Mouse (Mus musculus) heart, embryonic 16.5 days (tissue): ENCODE measurements around the gene Slc27a3. TPM values are rescaled to one million over a fixed set of nuclear protein-coding genes. Genes with fewer than 3 reads are reported as not detected.
A peak's percentile ranks its signal among the peaks of the same experiment; 100 is the strongest.

Experiments used
- ATAC-seq: fragments of 200-750 bp; cut with Nextera tagmentation; replicated peaks from 2 replicates; pipeline ENCODE4 v1.8.0; 2017; ENCODE audit warnings: moderate number of reproducible peaks; ENCODE audit not compliant: insufficient read depth, low FRiP score; ENCODE audit errors: extremely low read depth
- H3K27ac ChIP-seq: fragments of 300-500 bp; sonication (generic); 2 replicates; pipeline ENCODE4 v1.5.1; 2014; ENCODE audit warnings: mild to moderate bottlenecking, low read length, control low read depth, moderate library complexity
- H3K27me3 ChIP-seq: fragments of 300-500 bp; sonication (generic); 2 replicates; pipeline ENCODE4 v1.6.1; 2014; ENCODE audit warnings: low read length, mixed read lengths; ENCODE audit not compliant: control insufficient read depth, insufficient read depth
- H3K36me3 ChIP-seq: fragments of 300-500 bp; sonication (generic); 2 replicates; pipeline ENCODE4 v1.6.1; 2014; ENCODE audit not compliant: control insufficient read depth, insufficient read depth
- H3K4me1 ChIP-seq: fragments of 300-500 bp; sonication (generic); 2 replicates; pipeline ENCODE4 v1.6.1; 2014; ENCODE audit warnings: low read length, mixed read lengths; ENCODE audit not compliant: control insufficient read depth, insufficient read depth
- H3K4me2 ChIP-seq: fragments of 300-500 bp; sonication (generic); 2 replicates; pipeline ENCODE4 v1.6.1; 2014; ENCODE audit warnings: low read depth, mild to moderate bottlenecking, control low read depth, low read length
- H3K4me3 ChIP-seq: fragments of 300-500 bp; sonication (generic); 2 replicates; pipeline ENCODE4 v1.5.1; 2014; ENCODE audit warnings: mild to moderate bottlenecking, control low read depth, low read length
- H3K9ac ChIP-seq: fragments of 300-500 bp; sonication (generic); 2 replicates; pipeline ENCODE4 v1.6.1; 2014; ENCODE audit warnings: low read length, control low read depth
- H3K9me3 ChIP-seq: fragments of 300-500 bp; sonication (generic); replicated peaks from 2 replicates; pipeline ENCODE4 v1.6.1; 2016; ENCODE audit warnings: low read length; ENCODE audit not compliant: control insufficient read depth
- WGBS: fragments of 180-500 bp; shearing (Covaris S2); extraction: QIAGEN DNeasy Blood & Tissue Kit; methylation state at CpG from one replicate; pipeline ENCODE4 v1.1.7; 2014; 5-methylcytosine and 5-hydroxymethylcytosine counted together
- polyA plus RNA-seq: library from polyadenylated mRNA; unstranded; fragments of >200 nt; fragmentation: Nextera tagmentation; extraction: Ambion mirVana; gene quantifications from 2 replicates; pipeline ENCODE4 v1.2.1, GENCODE M21; 2015

The Slc27a3 gene
- polyA plus RNA-seq, 1 experiment from 2014 or later: 5.6 TPM

DNA sequence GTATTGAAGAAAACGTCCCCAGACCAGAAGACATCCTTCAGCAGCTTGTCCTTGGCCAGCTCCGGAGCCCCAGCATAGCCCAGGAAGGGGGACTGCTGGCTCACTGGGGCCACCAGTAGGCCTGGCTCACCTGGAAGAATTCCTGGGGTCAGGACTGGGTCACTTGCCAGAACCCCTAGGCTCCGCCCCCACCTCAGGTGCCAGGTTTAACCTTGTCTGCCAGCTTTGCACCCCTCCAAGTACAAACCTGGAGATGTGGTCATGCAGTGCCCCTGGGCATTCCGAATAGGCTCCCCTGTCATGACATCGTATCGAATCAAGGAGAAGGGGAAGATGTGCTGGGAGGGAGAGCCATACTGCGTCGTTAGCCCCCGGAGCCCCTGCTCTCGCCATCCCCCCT is 2.9 kb downstream of the Slc27a3 start:
- Histone ChIP-seq H3K4me2 (no peak overlapping the region), H3K4me3 (no peak overlapping the region), H3K27ac (no peak overlapping the region), H3K36me3 (peaks cover 3% of the 10 kb centered on the region; the same call in 1 of the 2 replicates), H3K9ac (no peak overlapping the region), H3K9me3 (no peaks in the 10 kb centered on the region), H3K27me3 (no peaks in the 10 kb centered on the region), H3K4me1 (peaks cover 25% of the 10 kb centered on the region)
- WGBS: 91% methylated on average over 10 of the region's 10 CpGs
- no peak for ATAC-seq

GRCm38 (mm10) chr3:90384851-90385375 is 4.8 kb downstream of the Slc27a3 start:
- Histone ChIP-seq H3K9ac (no peak overlapping the region), H3K36me3 (no peaks in the 10 kb centered on the region), H3K4me2 (no peak overlapping the region), H3K9me3 (no peaks in the 10 kb centered on the region), H3K27ac (no peak overlapping the region), H3K27me3 (no peaks in the 10 kb centered on the region), H3K4me1 (peaks cover 18% of the 10 kb centered on the region), H3K4me3 (no peak overlapping the region)
- ATAC-seq: no peak
- WGBS: 69% methylated on average over 7 of the region's 7 CpGs

DNA sequence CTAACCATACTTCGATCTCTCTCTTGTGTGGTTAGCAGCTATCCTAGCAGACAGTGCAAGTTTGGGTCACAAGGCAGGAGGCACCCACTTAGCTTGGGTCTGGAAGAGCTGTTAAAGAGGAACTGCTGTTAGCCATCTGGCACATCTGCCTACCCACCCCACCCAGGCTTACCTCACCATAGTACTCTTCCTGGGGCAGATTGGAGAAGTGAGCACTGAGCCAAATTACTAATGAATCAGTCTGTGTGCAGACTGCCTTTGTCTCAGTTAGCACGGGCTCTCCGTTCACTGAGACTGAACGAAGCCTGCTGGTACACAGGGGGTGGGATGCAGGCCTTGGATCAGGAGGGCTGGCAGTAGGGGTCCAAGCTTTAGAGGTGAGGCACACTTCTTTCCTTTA is 6.0 kb downstream of the Slc27a3 start:
- no peak overlapping the region for H3K9ac ChIP-seq
- ATAC-seq: no peak
- H3K36me3 ChIP-seq: no peaks in the 10 kb centered on the region
- peaks cover 3% of the 10 kb centered on the region; the same call in 1 of the 2 replicates for H3K9me3 ChIP-seq
- WGBS: 79% methylated on average over 4 of the region's 4 CpGs
- no peak overlapping the region for H3K27ac ChIP-seq
- no peak overlapping the region for H3K4me3 ChIP-seq
- no peak overlapping the region for H3K4me2 ChIP-seq
- peaks cover 14% of the 10 kb centered on the region for H3K4me1 ChIP-seq
- H3K27me3 ChIP-seq: no peaks in the 10 kb centered on the region

DNA sequence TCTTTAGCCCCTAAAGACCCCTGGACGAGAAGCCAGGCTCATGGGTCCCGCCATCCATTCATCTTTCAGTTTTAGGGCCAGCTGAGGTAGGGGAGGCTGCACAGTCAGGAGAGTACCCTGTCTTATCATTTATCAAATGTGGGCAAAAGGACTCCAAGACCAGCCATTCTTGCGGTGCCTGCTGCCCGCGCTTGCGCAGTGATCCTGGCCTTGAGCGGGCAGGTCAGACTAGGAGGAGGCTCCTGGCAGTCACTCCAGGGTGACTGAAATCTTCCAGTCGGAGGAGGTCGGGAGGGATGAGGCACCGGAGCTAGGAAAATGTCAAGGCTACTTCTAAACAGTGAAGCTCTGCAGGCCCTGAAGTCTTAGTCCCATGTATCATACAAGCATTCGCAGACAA is 8.0 kb downstream of the Slc27a3 start:
- Histone ChIP-seq H3K9me3 (peaks cover 3% of the 10 kb centered on the region; the same call in 1 of the 2 replicates), H3K27me3 (no peaks in the 10 kb centered on the region), H3K4me2 (no peak overlapping the region), H3K36me3 (no peaks in the 10 kb centered on the region), H3K9ac (no peak overlapping the region), H3K4me1 (no peaks in the 10 kb centered on the region), H3K27ac (no peak overlapping the region), H3K4me3 (no peak overlapping the region)
- 61% methylated on average over 11 of the region's 11 CpGs for WGBS
- ATAC-seq: no peak

GRCm38 (mm10) chr3:90378496-90378895 is 11.2 kb downstream of the Slc27a3 start:
- no peaks in the 10 kb centered on the region for H3K27me3 ChIP-seq
- ATAC-seq: no peak
- H3K4me3 ChIP-seq: no peak overlapping the region
- H3K9me3 ChIP-seq: peaks cover 3% of the 10 kb centered on the region; the same call in 1 of the 2 replicates
- no peaks in the 10 kb centered on the region for H3K4me1 ChIP-seq
- no peak overlapping the region for H3K27ac ChIP-seq
- H3K4me2 ChIP-seq: no peak overlapping the region
- H3K36me3 ChIP-seq: no peaks in the 10 kb centered on the region
- no peak overlapping the region for H3K9ac ChIP-seq
- WGBS: 79% methylated on average over 5 of the region's 5 CpGs

DNA sequence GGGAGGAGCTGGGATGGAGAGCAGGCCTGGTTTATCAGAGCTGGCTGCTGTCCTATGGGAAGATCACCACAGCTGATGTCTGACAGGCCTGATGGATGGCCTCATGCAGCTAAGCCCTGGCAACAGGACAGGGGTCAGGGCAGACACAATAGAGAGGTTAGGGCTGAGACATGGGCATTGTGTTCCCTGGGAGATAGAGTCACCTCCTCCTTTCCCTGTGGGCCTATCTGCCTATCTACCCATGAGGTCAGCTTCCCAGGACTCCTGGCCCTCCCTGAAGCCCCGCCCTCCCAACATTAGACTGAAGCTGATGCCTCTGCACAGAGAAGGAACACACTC is 13.5 kb downstream of the Slc27a3 start:
- no peak for ATAC-seq

DNA sequence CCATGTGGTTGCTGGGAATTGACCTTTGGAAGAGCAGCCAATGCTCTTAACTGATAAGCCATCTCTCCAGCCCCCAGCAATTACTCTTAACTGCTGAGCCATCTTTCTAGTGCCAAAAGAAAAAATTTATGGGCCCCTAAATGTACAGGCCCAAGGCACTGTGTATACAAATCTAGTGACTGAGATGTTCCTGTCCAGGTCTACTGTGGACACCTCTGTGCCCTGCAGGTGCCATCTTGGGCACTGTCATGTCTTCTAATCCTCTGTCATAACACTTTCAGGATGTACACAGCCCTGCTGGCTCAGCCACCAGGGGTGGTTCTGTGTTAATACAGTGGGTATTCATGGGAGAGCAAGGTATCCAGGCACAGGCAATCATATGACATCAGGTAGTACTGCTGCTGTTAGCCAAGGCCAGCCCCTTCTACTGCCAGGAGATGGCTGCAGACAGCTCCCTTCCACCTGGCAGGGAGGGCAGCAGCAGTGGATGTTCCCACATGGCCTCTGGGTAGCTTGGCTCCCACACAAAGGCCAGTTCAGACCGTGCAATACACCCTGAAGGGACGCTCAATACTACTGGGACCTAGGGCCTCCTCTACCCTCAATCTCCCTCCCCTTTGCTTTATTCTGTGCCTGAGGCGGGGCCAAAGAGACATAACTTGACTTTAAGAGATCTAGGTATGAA is 14.0 kb downstream of the Slc27a3 start:
- Histone ChIP-seq H3K4me2 (no peak overlapping the region), H3K36me3 (no peaks in the 10 kb centered on the region), H3K4me3 (no peak overlapping the region), H3K27ac (no peak overlapping the region), H3K27me3 (no peaks in the 10 kb centered on the region), H3K9ac (no peak overlapping the region), H3K4me1 (no peaks in the 10 kb centered on the region), H3K9me3 (peaks cover 3% of the 10 kb centered on the region; the same call in 1 of the 2 replicates)
- ATAC-seq: no peak
- WGBS: 58% methylated on average over 3 of the region's 3 CpGs

More for the DNA sequence above, 13.5 kb downstream of the Slc27a3 start:
- Histone ChIP-seq H3K27me3 (no peaks in the 10 kb centered on the region), H3K9ac (no peak overlapping the region), H3K9me3 (peaks cover 3% of the 10 kb centered on the region; the same call in 1 of the 2 replicates), H3K36me3 (no peaks in the 10 kb centered on the region), H3K4me1 (no peaks in the 10 kb centered on the region), H3K27ac (no peak overlapping the region), H3K4me2 (no peak overlapping the region), H3K4me3 (no peak overlapping the region)
- 69% methylated on average over 1 of the region's 1 CpGs for WGBS

GRCm38 (mm10) chr3:90374368-90374767 is 15.4 kb downstream of the Slc27a3 start:
- no peak overlapping the region for H3K27ac ChIP-seq
- H3K27me3 ChIP-seq: no peaks in the 10 kb centered on the region
- H3K9ac ChIP-seq: no peak overlapping the region
- H3K36me3 ChIP-seq: no peaks in the 10 kb centered on the region
- no peaks in the 10 kb centered on the region for H3K4me1 ChIP-seq
- peaks cover 3% of the 10 kb centered on the region; the same call in 1 of the 2 replicates for H3K9me3 ChIP-seq
- H3K4me2 ChIP-seq: no peak overlapping the region
- no peak for ATAC-seq
- 68% methylated on average over 4 of the region's 4 CpGs for WGBS
- no peak overlapping the region for H3K4me3 ChIP-seq

DNA sequence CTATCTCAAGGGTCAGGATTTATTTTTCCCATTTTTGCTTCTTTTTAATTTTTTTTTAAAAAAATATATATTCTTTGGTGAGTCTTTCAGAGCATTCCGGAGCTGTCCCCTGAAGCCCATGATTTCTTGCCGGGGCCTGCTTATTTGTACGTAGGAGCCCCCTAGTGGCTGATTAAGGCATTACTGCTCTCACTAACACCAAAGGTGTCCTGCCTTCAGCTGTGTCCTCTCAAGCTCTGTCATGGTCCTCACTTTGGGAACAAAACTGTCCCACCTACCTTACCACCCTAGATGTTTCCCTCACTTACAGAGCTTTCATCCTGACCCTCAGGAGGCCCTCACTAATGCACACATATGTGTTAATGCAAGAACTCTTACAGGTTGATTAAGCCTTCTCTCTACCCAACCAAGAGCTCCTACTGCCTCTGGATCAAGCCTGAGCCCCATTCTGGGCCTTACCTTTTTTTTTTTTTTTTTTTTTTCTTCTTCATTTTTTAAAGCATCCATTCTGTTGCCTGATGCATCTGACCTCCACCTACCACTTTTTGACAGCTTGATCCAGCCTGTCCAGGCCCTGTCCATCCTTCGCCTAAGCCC is 16.2 kb downstream of the Slc27a3 start:
- H3K36me3 ChIP-seq: no peaks in the 10 kb centered on the region

More for the DNA sequence above, 16.2 kb downstream of the Slc27a3 start:
- WGBS: 28% methylated on average over 4 of the region's 4 CpGs
- Histone ChIP-seq H3K4me3 (no peak overlapping the region), H3K27me3 (no peaks in the 10 kb centered on the region), H3K4me1 (no peaks in the 10 kb centered on the region), H3K9ac (no peak overlapping the region), H3K27ac (no peak overlapping the region), H3K9me3 (no peaks in the 10 kb centered on the region), H3K4me2 (no peak overlapping the region)
- ATAC-seq: peak; percentile 37; the same call in 1 of the 2 replicates
